1 mouse cellular context compared by ENCODE assay signal in the genomic region with DNA sequence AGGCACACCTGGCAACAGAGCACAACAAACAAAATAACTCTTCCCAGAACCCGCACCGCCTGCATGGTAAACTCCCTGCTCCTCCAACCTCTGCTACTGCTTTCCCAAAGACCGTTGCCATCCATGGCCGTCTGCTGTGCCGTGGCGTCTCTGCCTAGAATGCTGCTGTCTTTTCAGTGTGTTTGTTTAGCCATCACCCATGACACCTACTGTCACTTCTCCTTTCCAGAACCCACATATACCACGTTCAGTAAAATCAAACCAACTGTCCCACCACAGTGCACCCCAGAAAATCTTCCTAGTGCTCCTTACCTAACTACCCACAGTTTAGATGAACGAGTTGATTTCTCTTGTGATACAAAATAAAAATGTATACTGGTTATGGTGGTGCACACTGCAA.
TF ChIP-seq lines count a peak whose summit lies in the region.

No protein-coding gene starts in this region.

TF ChIP-seq in CH12.LX, 34 proteins besides CTCF, POLR2A, EP300 and RAD21 (continued from another document):
- TF ChIP-seq MXI1 (IDR thresholded peaks at IDR 0.05; ENCODE audit: low read depth, low read length) (no peak), POLR2AphosphoS2 (IDR thresholded peaks at IDR 0.05; ENCODE audit: low read depth, low read length) (no peak), CHD2 (IDR thresholded peaks at IDR 0.05; ENCODE audit: low read length) (no peak), ZMIZ1 (IDR thresholded peaks at IDR 0.05; ENCODE audit: low read depth, low read length) (no peak), SIN3A (IDR thresholded peaks at IDR 0.05; ENCODE audit: low read length) (no peak), E2F4 (IDR thresholded peaks at IDR 0.05; ENCODE audit: insufficient replicate concordance, low read depth, low read length) (no peak), ZKSCAN1 (IDR thresholded peaks at IDR 0.05; ENCODE audit: borderline replicate concordance, low read depth, low read length) (no peak), MYC (IDR thresholded peaks at IDR 0.05; ENCODE audit: low read depth, low read length) (no peak), SMC3 (IDR thresholded peaks at IDR 0.05; ENCODE audit: low read depth, low read length) (no peak), MAFK (IDR thresholded peaks at IDR 0.05; ENCODE audit: insufficient replicate concordance, low read length) (no peak), JUN (IDR thresholded peaks at IDR 0.05; ENCODE audit: insufficient read depth, low read depth, low read length) (no peak), ETS1 (conservative IDR thresholded peaks at IDR 0.05; ENCODE audit: low read depth, low read length) (no peak), BHLHE40 (IDR thresholded peaks at IDR 0.05; ENCODE audit: low read depth, low read length) (no peak), NELFE (IDR thresholded peaks at IDR 0.05; ENCODE audit: low read depth, low read length) (no peak), RCOR1 (conservative IDR thresholded peaks at IDR 0.05; ENCODE audit: low read depth, low read length) (no peak), PAX5 (IDR thresholded peaks at IDR 0.05; ENCODE audit: low read length) (no peak), MAZ (IDR thresholded peaks at IDR 0.05; ENCODE audit: low read depth, low read length) (no peak)
